Mouse (Mus musculus): ENCODE measurements around the gene Hoxc5.

The Hoxc5 gene

GRCm38 (mm10) chr15:102945185-102946077 lies 21.8 kb upstream of the Hoxc5 start:
- DNase-seq: no peak

- no peak for DNase-seq
These were observed 20.0 kb upstream of the Hoxc5 start for GRCm38 (mm10) chr15:102947276-102947675.

GRCm38 (mm10) chr15:102948842-102949241 lies 18.4 kb upstream of the Hoxc5 start:
- no peak for DNase-seq

- DNase-seq: no peak
These were observed 17.5 kb upstream of the Hoxc5 start for GRCm38 (mm10) chr15:102949696-102950095.

GRCm38 (mm10) chr15:102950877-102951276 lies 16.4 kb upstream of the Hoxc5 start:
- no peak for DNase-seq

- no peak for DNase-seq
These were observed 13.7 kb upstream of the Hoxc5 start for GRCm38 (mm10) chr15:102953561-102953960.

- DNase-seq: no peak
These were observed 12.8 kb upstream of the Hoxc5 start, which contains the start of gene Hoxc11 for GRCm38 (mm10) chr15:102954192-102955006. Hoxc11 (plus strand) TSS chr15:102954427.

- DNase-seq: no peak
These were observed 12.2 kb upstream of the Hoxc5 start for GRCm38 (mm10) chr15:102955007-102955382.

GRCm38 (mm10) chr15:102955833-102956640 lies 11.2 kb upstream of the Hoxc5 start:
- no peak for DNase-seq

GRCm38 (mm10) chr15:102956906-102957305 lies 10.3 kb upstream of the Hoxc5 start:
- no peak for DNase-seq

- DNase-seq: no peak
These were observed 7.5 kb upstream of the Hoxc5 start for GRCm38 (mm10) chr15:102959663-102960191.

GRCm38 (mm10) chr15:102961728-102962127 lies 5.5 kb upstream of the Hoxc5 start:
- DNase-seq: no peak

GRCm38 (mm10) chr15:102962492-102962891 lies 4.8 kb upstream of the Hoxc5 start:
- no peak for DNase-seq

- DNase-seq: no peak
These were observed 4.0 kb upstream of the Hoxc5 start for GRCm38 (mm10) chr15:102963259-102963658.

- DNase-seq: no peak
These were observed 3.3 kb upstream of the Hoxc5 start for GRCm38 (mm10) chr15:102963671-102964640.

GRCm38 (mm10) chr15:102965003-102965891 lies 2.0 kb upstream of the Hoxc5 start:
- DNase-seq: no peak

- peak; percentile 69 for DNase-seq
These were observed 1.1 kb upstream of the Hoxc5 start for GRCm38 (mm10) chr15:102965892-102966775.

- DNase-seq: no peak
These were observed 399 bp upstream of the Hoxc5 start, which contains the start of gene Hoxc10 for GRCm38 (mm10) chr15:102966776-102967311. Hoxc10 (plus strand) TSS chr15:102966796.
